Mouse (Mus musculus) heart, adult 8-10 months (tissue): Measurements from ENCODE around the gene Atp13a2. TPM values are rescaled to one million over a fixed set of nuclear protein-coding genes. Genes with fewer than 3 reads are reported as not detected.

Experiments used
- DNase-seq: peaks from one replicate; pipeline ENCODE4 v3.0.0; 2022; ENCODE audit warnings: low spot score
- total RNA-seq, 4 experiments: library from RNA; stranded (reverse); gene quantifications; 2 replicates each; pipeline ENCODE4 v1.2.4; 2022

Atp13a2 gene
- total RNA-seq, 4 experiments from 2014 or later = 12.3 to 17.2 (median 15.6) TPM

- DNase-seq = no peak
Measured at GRCm38 (mm10) chr4:140996812-140997211, 10.1 kb downstream of the Atp13a2 start.

GRCm38 (mm10) chr4:141005983-141006382, 19.3 kb downstream of the Atp13a2 start:
- no peak for DNase-seq

- DNase-seq = peak; percentile 67
Measured at GRCm38 (mm10) chr4:141008028-141008427, 21.4 kb downstream of the Atp13a2 start.

- DNase-seq = no peak
Measured at GRCm38 (mm10) chr4:141010118-141010517, 23.4 kb downstream of the Atp13a2 start, which contains the start of gene Mfap2. TSS of gene Mfap2 (plus strand) at chr4:141010418.

- DNase-seq = no peak
Measured at GRCm38 (mm10) chr4:141010526-141010925, 23.9 kb downstream of the Atp13a2 start.

DNA sequence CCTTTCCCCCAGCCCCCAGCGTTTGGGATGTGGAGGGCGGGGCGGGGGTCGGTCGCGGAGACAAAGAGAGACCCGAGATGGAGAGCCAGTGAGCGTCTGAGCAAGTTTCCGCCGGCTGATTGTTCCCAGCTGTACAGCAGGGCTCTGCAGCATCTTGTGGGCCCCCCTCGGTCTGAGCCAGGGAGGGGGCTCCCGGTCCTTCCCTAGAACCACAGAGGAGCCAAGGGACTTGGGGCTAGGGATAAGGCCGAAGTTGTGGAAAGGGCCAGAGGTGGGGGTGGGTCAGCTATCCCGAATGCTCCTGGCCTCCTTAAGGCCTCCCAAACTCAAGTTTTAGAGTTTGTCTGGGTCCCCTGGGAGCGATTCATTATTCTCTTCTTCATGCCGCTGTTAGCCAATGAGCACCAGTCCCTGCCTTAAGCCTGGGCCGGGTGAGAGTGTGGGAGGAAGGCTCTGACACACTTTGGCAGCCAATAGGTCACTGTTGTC, 24.3 kb downstream of the Atp13a2 start:
- DNase-seq = no peak

DNA sequence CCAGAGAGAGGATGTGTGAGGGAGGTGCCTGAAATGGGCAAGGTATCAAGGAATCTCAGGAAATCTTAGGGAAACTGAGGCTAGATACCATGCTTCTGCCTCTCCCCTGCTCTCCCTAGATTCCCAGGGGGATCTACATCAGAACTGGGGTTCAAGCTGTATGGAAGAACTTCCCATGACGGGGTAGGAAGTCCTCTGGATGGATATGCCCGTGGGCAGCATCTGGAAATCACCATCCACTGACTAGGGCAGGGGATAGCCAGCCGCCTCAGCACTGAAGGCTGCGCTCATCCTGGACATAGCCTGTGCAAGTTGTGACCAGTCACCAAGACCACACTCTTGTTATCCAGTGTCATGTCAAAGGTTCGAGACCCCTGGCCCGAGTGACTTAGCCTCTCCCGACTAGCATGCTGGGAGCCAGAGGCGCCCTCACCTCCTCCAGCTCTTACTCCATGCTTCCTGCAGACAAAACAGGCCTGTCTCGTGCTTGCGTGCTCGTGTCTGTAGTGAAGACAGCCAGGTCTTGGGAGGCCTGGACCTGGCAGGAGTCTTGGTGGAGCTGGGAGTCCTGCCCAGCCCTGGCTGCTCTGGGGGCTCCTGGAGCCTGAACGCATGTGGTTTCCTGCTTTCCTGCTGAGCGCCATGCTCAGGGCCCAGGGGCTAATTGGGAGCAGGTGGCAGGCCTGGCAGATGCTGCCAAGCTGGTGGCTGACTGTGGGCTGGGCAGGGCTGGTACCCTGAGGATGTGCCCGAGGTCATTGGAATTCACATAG, 25.1 kb downstream of the Atp13a2 start:
- DNase-seq = no peak

DNA sequence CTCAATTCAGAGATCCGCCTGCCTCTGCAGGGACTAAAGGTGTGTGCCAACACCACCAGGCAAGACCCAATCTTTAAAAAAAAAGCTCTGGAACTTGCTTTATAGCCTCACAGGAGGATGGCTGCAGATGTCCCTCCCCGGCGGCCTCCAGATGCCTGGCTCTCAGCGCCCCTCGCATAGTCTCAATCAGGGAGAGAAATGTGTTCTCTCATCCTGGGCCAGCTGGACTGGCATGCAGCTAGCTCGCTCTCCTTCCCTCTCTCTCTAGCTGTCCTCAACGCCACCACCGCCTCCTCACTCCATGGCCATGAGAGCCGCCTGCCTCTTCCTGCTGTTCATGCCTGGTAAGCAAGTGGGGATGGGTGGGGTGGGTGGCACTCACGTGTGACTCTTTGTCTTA, 25.9 kb downstream of the Atp13a2 start:
- no peak for DNase-seq

- DNase-seq = no peak
Measured at GRCm38 (mm10) chr4:141014114-141014513, 27.4 kb downstream of the Atp13a2 start.

DNA sequence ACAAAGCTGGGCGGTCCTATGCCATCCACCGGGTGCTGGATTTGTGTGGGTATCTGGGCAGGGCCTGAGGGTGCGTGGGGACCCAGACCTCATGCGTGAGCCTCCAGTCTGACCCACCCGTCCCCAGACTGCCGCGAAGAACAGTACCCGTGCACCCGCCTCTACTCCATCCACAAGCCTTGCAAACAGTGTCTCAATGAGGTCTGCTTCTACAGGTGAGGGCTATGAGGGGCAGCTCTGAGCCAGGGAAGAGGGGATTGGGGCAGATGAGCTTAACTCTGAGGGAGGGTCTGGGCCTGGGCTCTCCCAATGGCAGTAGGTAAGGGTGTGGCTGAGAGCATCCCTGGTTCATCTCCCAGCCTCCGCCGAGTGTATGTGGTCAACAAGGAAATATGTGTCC, 28.2 kb downstream of the Atp13a2 start:
- no peak for DNase-seq

DNA sequence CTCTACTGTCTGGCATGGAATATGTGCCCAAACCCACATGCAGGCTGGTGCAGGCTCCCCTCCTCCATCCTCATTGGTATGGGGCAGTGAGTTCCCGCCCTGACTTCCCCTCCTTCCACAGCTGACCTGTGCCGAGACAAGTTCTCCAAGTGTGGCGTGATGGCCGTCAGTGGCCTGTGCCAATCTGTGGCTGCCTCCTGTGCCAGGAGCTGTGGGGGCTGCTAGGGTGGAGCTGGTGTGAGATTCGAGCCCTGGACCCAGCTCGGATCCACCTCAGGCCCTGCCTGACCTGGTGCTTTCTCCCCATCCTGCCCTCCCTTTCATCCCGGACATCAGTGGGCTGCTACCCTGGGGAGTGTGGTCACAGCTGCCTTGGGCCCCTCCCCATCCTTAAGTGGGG, 28.7 kb downstream of the Atp13a2 start:
- DNase-seq = no peak

DNA sequence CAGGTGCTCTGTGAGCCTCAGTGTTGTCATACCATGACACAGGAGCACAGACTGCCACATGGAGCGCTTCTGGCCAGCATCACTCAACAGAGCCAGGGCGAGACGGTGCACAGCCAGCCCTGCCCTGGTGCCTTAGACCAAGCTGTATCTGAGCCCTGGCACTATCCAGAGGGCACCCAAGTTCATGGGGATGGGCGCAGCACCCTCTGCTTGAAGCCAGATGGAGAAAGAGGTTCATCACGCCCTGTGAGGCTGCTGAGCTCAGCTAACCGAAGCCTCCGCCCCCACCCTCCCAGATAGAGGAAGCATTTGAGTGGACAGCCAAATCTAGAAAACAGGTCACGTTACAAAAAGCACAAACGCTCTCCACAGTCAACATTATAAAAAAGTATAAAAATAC, 29.6 kb downstream of the Atp13a2 start:
- peak; percentile 35 for DNase-seq

- DNase-seq = no peak
Measured at GRCm38 (mm10) chr4:141017657-141018436, 31.2 kb downstream of the Atp13a2 start.

DNA sequence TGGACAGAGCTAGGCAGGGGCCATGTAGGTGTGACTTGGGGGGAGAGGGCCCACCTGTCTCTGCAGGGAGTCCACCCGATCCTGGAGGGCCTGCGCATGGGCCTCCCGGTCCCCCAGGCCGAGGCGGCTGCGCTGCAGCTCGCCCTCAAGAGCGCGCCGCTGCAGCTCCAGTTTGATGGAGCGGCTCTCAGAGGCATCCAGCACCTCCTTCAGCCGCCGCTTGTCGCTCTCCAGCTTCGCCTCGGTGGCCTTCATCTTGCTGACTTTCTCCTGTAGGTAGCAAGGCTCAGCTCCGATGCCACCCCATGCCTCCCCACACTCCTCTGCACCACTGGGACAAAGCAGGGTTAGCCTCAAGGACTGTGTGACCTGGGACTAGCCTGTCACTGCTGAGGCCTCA, 33.5 kb downstream of the Atp13a2 start:
- no peak for DNase-seq

GRCm38 (mm10) chr4:141020811-141021613, 34.3 kb downstream of the Atp13a2 start:
- DNase-seq = no peak

DNA sequence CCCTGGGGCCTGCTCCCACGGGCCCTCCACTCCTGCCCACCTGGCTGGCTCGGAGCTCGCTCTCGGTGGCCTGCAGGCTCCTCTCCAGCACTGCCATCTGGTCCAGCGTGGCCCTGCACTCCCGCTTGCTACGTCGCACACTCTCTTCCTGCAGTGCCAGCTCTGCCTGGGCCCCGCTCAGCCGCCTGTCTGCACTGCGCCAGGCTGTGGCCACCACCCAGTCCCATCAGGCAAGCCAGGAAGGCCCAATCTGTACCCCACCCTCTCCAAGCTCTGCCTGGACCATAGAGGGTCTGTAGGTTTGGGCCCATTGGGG, 34.9 kb downstream of the Atp13a2 start:
- DNase-seq = no peak

- DNase-seq = no peak
Measured at GRCm38 (mm10) chr4:141024052-141024451, 37.4 kb downstream of the Atp13a2 start.

GRCm38 (mm10) chr4:141024992-141025391, 38.3 kb downstream of the Atp13a2 start:
- DNase-seq = no peak

- DNase-seq = no peak
Measured at GRCm38 (mm10) chr4:141030541-141031206, 44.0 kb downstream of the Atp13a2 start.

DNA sequence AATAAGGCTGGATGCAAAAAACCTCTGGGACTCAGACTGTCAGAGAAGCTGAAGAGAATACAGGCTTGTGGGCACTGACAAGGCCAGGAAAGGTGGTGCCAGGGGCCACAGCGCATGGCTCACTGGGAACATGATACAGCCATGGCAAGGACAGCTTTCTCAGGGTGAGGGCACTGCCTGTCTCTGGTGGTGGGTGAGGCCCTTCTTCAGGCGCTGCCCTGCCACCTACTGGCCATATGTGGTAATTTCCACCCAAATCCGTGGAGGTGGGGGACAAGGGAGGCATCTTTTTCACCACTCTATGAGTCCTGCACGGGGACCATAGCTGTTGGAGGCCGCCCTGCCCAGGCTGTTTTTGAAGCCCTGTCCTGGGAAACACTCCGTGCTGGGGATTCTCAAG, 45.1 kb downstream of the Atp13a2 start:
- DNase-seq = peak; percentile 83
